ENCODE assay signal across 27 mouse cellular contexts in the genomic region with DNA sequence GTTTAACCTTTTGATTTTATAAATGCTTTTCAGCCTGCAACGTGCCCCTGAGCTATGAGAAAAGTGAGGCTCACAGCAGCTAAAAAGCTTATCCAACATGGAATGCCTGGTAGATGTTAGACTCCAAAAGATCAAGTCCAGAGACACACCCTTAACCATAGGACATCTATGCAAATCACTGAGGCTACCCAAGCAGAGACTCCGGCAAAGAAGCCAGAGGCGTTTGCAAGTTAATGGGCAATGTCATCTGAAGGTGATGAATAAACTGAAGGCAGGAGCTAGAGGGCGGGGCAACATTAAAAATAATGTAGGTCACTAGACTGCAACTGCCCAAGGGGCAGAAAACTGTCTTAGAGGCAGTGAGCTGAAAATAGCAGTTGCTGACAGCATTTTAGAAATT. TPM values are rescaled to one million over a fixed set of nuclear protein-coding genes. Genes with fewer than 3 reads are reported as not detected.
DNase-seq lines count a peak whose midpoint lies in the region; ATAC-seq lines count a peak whose summit lies in the region.
"Had no signal": no experiment of that assay in that cellular context is flagged by ENCODE, and none has a peak within 500 bp of the region (broad histone marks: within the 10 kb centered on the region; RNA-seq: fewer than 3 reads in every experiment).

No protein-coding gene starts in this region.

- no peak for ATAC-seq in liver, embryonic 11.5 days (replicated peaks; ENCODE audit: low FRiP score)
- ATAC-seq: CD4-positive, CD25-positive, alpha-beta regulatory T cell, adult 4 months; forebrain, embryonic 14.5 days; forebrain, embryonic 16.5 days had no signal

- H3K4me3 ChIP-seq in liver, embryonic 11.5 days (ENCODE audit: low read depth, low read length), result no peak overlapping the region
- H3K4me3 ChIP-seq: embryonic facial prominence, embryonic 13.5 days; embryonic facial prominence, embryonic 15.5 days; erythroblast, embryonic 14.5 days; forebrain, embryonic 10.5 days; forebrain, embryonic 12.5 days had no signal

- no peak overlapping the region for H3K27ac ChIP-seq in liver, embryonic 11.5 days (ENCODE audit: low read depth, low read length)
- H3K27ac ChIP-seq: embryonic facial prominence, embryonic 13.5 days; embryonic facial prominence, embryonic 15.5 days; forebrain, embryonic 10.5 days; forebrain, embryonic 12.5 days had no signal

- peak; percentile 48 for DNase-seq in retina, postnatal 1 day
- DNase-seq in retina, embryonic 14.5 days (ENCODE audit: low spot score), result no peak
- DNase-seq in ES-CJ7 (ENCODE audit: low read depth, low spot score) (peak; percentile 58), ZHBTc4 (ENCODE audit: low read depth, low spot score) (peak; percentile 55)
- no peak for DNase-seq in adrenal gland, postnatal 4 days (ENCODE audit: low spot score in 2 of 2)
- DNase-seq in liver, embryonic 11.5 days (ENCODE audit: low spot score), result no peak
- DNase-seq: adrenal gland, adult 8-10 months; adrenal gland, postnatal 14 days; adrenal gland, postnatal 36 days; B cell, adult 2 months; cerebellum, adult 11 months; cerebellum, adult 18-20 months; cerebellum, adult 8-10 months; cerebellum, adult 9-11 months; cerebellum, postnatal 14 days; cerebellum, postnatal 36 days; embryo, embryonic 11 days had no signal

- WGBS in liver, embryonic 11.5 days, result 62% methylated on average over 4 of the region's 4 CpGs

- no peaks in the 10 kb centered on the region for H3K4me1 ChIP-seq in liver, embryonic 11.5 days (replicated peaks; ENCODE audit: control insufficient read depth, insufficient read depth, low read length)
- H3K4me1 ChIP-seq: embryonic facial prominence, embryonic 15.5 days; forebrain, embryonic 12.5 days had no signal

- H3K36me3 ChIP-seq in liver, embryonic 11.5 days (ENCODE audit: control insufficient read depth, insufficient read depth, low read length), result no peaks in the 10 kb centered on the region
- H3K36me3 ChIP-seq: embryonic facial prominence, embryonic 13.5 days; embryonic facial prominence, embryonic 15.5 days; forebrain, embryonic 10.5 days; forebrain, embryonic 12.5 days had no signal

- no peak overlapping the region for H3K4me2 ChIP-seq in liver, embryonic 11.5 days
- H3K4me2 ChIP-seq: embryonic facial prominence, embryonic 13.5 days; embryonic facial prominence, embryonic 15.5 days; forebrain, embryonic 12.5 days had no signal

- H3K27me3 ChIP-seq in liver, embryonic 11.5 days (replicated peaks; ENCODE audit: control insufficient read depth, insufficient read depth, low read length), result no peaks in the 10 kb centered on the region
- H3K27me3 ChIP-seq: embryonic facial prominence, embryonic 15.5 days; forebrain, embryonic 12.5 days had no signal

- H3K9ac ChIP-seq in liver, embryonic 11.5 days (ENCODE audit: low read depth, low read length), result no peak overlapping the region
- H3K9ac ChIP-seq: embryonic facial prominence, embryonic 13.5 days; embryonic facial prominence, embryonic 15.5 days; forebrain, embryonic 12.5 days had no signal

- no peaks in the 10 kb centered on the region for H3K9me3 ChIP-seq in liver, embryonic 11.5 days (ENCODE audit: control insufficient read depth, low read length)
- H3K9me3 ChIP-seq: embryonic facial prominence, embryonic 13.5 days; embryonic facial prominence, embryonic 15.5 days; forebrain, embryonic 10.5 days; forebrain, embryonic 12.5 days had no signal

RNA-seq across cellular contexts. Expression of gene Nell2, which starts 56.5 kb away (rescaled TPM):
- 1 to 10 TPM; 7.9 to 8.2 TPM for total RNA-seq in adrenal gland, postnatal 4 days (2021)
- polyA plus RNA-seq in liver, embryonic 11.5 days (2014; fragmentation: Nextera tagmentation; extraction: Ambion mirVana), result 1.8 and 1.9 TPM in 2 replicates
- total RNA-seq: common myeloid progenitor, adult 5-6 weeks; MEL had no signal
- polyA plus RNA-seq: CD4-positive, CD25-positive, alpha-beta regulatory T cell, adult 4 months; erythroblast, embryonic 14.5 days had no signal

Comparison
In these comparisons a context has a peak if more than half of its experiments do, and no peak if none do; other contexts are left out.
1. DNase-seq: peak in retina, postnatal 1 day (single experiment), ES-CJ7 (single experiment) and ZHBTc4 (single experiment); none in retina, embryonic 14.5 days (single experiment), adrenal gland, postnatal 4 days (0 of 2) and liver, embryonic 11.5 days (single experiment).